Mouse (Mus musculus) heart, embryonic 15.5 days (tissue): ENCODE data around the gene Aplf. TPM values are rescaled to one million over a fixed set of nuclear protein-coding genes. Genes with fewer than 3 reads are reported as not detected.

Experiments used
- ATAC-seq: fragments of 200-750 bp; cut with Nextera tagmentation; replicated peaks from 2 replicates; pipeline ENCODE4 v1.8.0; 2017; ENCODE audit warnings: low read depth, moderate TSS enrichment; ENCODE audit not compliant: insufficient number of reproducible peaks, insufficient read depth, low FRiP score
- H3K27ac ChIP-seq: fragments of 300-500 bp; sonication (generic); 2 replicates; pipeline ENCODE4 v1.5.1; 2015; ENCODE audit warnings: mild to moderate bottlenecking, inconsistent platforms
- H3K27me3 ChIP-seq: fragments of 300-500 bp; sonication (generic); 2 replicates; pipeline ENCODE4 v1.6.1; 2015; ENCODE audit warnings: inconsistent platforms
- H3K36me3 ChIP-seq: fragments of 300-500 bp; sonication (generic); 2 replicates; pipeline ENCODE4 v1.6.1; 2015; ENCODE audit warnings: mild to moderate bottlenecking, inconsistent platforms
- H3K4me1 ChIP-seq: fragments of 300-500 bp; sonication (generic); replicated peaks from 2 replicates; pipeline ENCODE4 v1.6.1; 2015; ENCODE audit warnings: inconsistent platforms
- H3K4me2 ChIP-seq: fragments of 300-500 bp; sonication (generic); 2 replicates; pipeline ENCODE4 v1.6.1; 2015; ENCODE audit warnings: inconsistent platforms, mild to moderate bottlenecking, moderate library complexity
- H3K4me3 ChIP-seq: fragments of 300-500 bp; sonication (generic); 2 replicates; pipeline ENCODE4 v1.5.1; 2015; ENCODE audit warnings: mild to moderate bottlenecking, inconsistent platforms
- H3K9ac ChIP-seq: fragments of 300-500 bp; sonication (generic); 2 replicates; pipeline ENCODE4 v1.6.1; 2015; ENCODE audit warnings: mild to moderate bottlenecking, inconsistent platforms
- H3K9me3 ChIP-seq: fragments of 300-500 bp; sonication (generic); replicated peaks from 2 replicates; pipeline ENCODE4 v1.6.1; 2016; ENCODE audit warnings: inconsistent platforms
- WGBS: fragments of 180-500 bp; shearing (Covaris S2); methylation state at CpG from one replicate; pipeline ENCODE4 v1.1.7; 2015; ENCODE audit warnings: mixed read lengths; 5-methylcytosine and 5-hydroxymethylcytosine counted together
- polyA plus RNA-seq: library from polyadenylated mRNA; unstranded; fragments of >200 nt; fragmentation: Nextera tagmentation; extraction: Ambion mirVana; gene quantifications from 2 replicates; pipeline ENCODE4 v1.2.1, GENCODE M21; 2015

The Aplf gene
- polyA plus RNA-seq, 1 experiment from 2014 or later = 7.0 TPM

GRCm38 (mm10) chr6:87667804-87668203, 4.2 kb downstream of the Aplf start:
- Histone ChIP-seq H3K4me2 (no peak overlapping the region), H3K36me3 (no peaks in the 10 kb centered on the region), H3K4me3 (no peak overlapping the region), H3K27me3 (no peaks in the 10 kb centered on the region), H3K27ac (no peak overlapping the region), H3K9me3 (0 out of 2 replicates have a peak, but pooled peaks cover 2% of the 10 kb centered on the region), H3K4me1 (peaks cover 16% of the 10 kb centered on the region), H3K9ac (no peak overlapping the region)
- WGBS = 82% methylated on average over 8 of the region's 8 CpGs
- no peak for ATAC-seq

- Histone ChIP-seq H3K9me3 (0 out of 2 replicates have a peak, but pooled peaks cover 2% of the 10 kb centered on the region), H3K4me3 (no peak overlapping the region), H3K9ac (no peak overlapping the region), H3K27me3 (no peaks in the 10 kb centered on the region), H3K4me2 (no peak overlapping the region), H3K36me3 (no peaks in the 10 kb centered on the region), H3K4me1 (no peaks in the 10 kb centered on the region), H3K27ac (no peak overlapping the region)
- ATAC-seq = no peak
- 87% methylated on average over 9 of the region's 9 CpGs for WGBS
Observed at GRCm38 (mm10) chr6:87663445-87663844, 8.5 kb downstream of the Aplf start.

GRCm38 (mm10) chr6:87662197-87662596, 9.8 kb downstream of the Aplf start:
- H3K4me2 ChIP-seq = no peak overlapping the region
- H3K9ac ChIP-seq = no peak overlapping the region
- H3K4me1 ChIP-seq = no peaks in the 10 kb centered on the region
- no peak for ATAC-seq
- H3K9me3 ChIP-seq = 0 out of 2 replicates have a peak, but pooled peaks cover 2% of the 10 kb centered on the region
- H3K27me3 ChIP-seq = no peaks in the 10 kb centered on the region
- H3K4me3 ChIP-seq = no peak overlapping the region
- WGBS = 58% methylated on average over 6 of the region's 6 CpGs
- no peak overlapping the region for H3K27ac ChIP-seq
- no peaks in the 10 kb centered on the region for H3K36me3 ChIP-seq

GRCm38 (mm10) chr6:87661707-87662106, 10.3 kb downstream of the Aplf start:
- 0 out of 2 replicates have a peak, but pooled peaks cover 2% of the 10 kb centered on the region for H3K9me3 ChIP-seq
- H3K36me3 ChIP-seq = peaks cover under 1% of the 10 kb centered on the region; the same call in 1 of the 2 replicates
- no peaks in the 10 kb centered on the region for H3K4me1 ChIP-seq
- H3K9ac ChIP-seq = no peak overlapping the region
- no peak for ATAC-seq
- 75% methylated on average over 2 of the region's 2 CpGs for WGBS
- no peaks in the 10 kb centered on the region for H3K27me3 ChIP-seq
- H3K4me2 ChIP-seq = no peak overlapping the region
- no peak overlapping the region for H3K4me3 ChIP-seq
- no peak overlapping the region for H3K27ac ChIP-seq

GRCm38 (mm10) chr6:87658816-87659215, 13.2 kb downstream of the Aplf start:
- Histone ChIP-seq H3K9me3 (no peaks in the 10 kb centered on the region), H3K27me3 (no peaks in the 10 kb centered on the region), H3K36me3 (peaks cover 3% of the 10 kb centered on the region; the same call in 1 of the 2 replicates), H3K27ac (no peak overlapping the region), H3K9ac (no peak overlapping the region), H3K4me2 (no peak overlapping the region), H3K4me3 (no peak overlapping the region), H3K4me1 (no peaks in the 10 kb centered on the region)
- no peak for ATAC-seq
- 85% methylated on average over 4 of the region's 4 CpGs for WGBS

- 46% methylated on average over 8 of the region's 8 CpGs for WGBS
- H3K27ac ChIP-seq = peak overlapping the region; percentile 9; the same call in 1 of the 2 replicates
- no peaks in the 10 kb centered on the region for H3K4me1 ChIP-seq
- no peak overlapping the region for H3K4me3 ChIP-seq
- H3K9ac ChIP-seq = no peak overlapping the region
- no peak for ATAC-seq
- H3K27me3 ChIP-seq = no peaks in the 10 kb centered on the region
- peaks cover 3% of the 10 kb centered on the region; the same call in 1 of the 2 replicates for H3K36me3 ChIP-seq
- no peaks in the 10 kb centered on the region for H3K9me3 ChIP-seq
- no peak overlapping the region for H3K4me2 ChIP-seq
Observed at GRCm38 (mm10) chr6:87653904-87654638, 17.9 kb downstream of the Aplf start.

- 55% methylated on average over 3 of the region's 3 CpGs for WGBS
- H3K9me3 ChIP-seq = no peaks in the 10 kb centered on the region
- peak overlapping the region; percentile 9; the same call in 1 of the 2 replicates for H3K27ac ChIP-seq
- no peak overlapping the region for H3K4me3 ChIP-seq
- H3K4me1 ChIP-seq = no peaks in the 10 kb centered on the region
- H3K27me3 ChIP-seq = no peaks in the 10 kb centered on the region
- H3K9ac ChIP-seq = no peak overlapping the region
- H3K4me2 ChIP-seq = no peak overlapping the region
- H3K36me3 ChIP-seq = peaks cover 3% of the 10 kb centered on the region; the same call in 1 of the 2 replicates
- no peak for ATAC-seq
Observed at GRCm38 (mm10) chr6:87653478-87653877, 18.5 kb downstream of the Aplf start.

- WGBS = 91% methylated on average over 9 of the region's 9 CpGs
- Histone ChIP-seq H3K27ac (no peak overlapping the region), H3K9ac (no peak overlapping the region), H3K9me3 (no peaks in the 10 kb centered on the region), H3K4me1 (no peaks in the 10 kb centered on the region), H3K27me3 (no peaks in the 10 kb centered on the region), H3K36me3 (peaks cover 3% of the 10 kb centered on the region; the same call in 1 of the 2 replicates), H3K4me3 (no peak overlapping the region), H3K4me2 (no peak overlapping the region)
- ATAC-seq = no peak
Observed at GRCm38 (mm10) chr6:87652670-87653069, 19.3 kb downstream of the Aplf start.

GRCm38 (mm10) chr6:87651787-87652186, 20.2 kb downstream of the Aplf start:
- H3K27me3 ChIP-seq = no peaks in the 10 kb centered on the region
- no peak overlapping the region for H3K9ac ChIP-seq
- no peak overlapping the region for H3K4me2 ChIP-seq
- peaks cover 3% of the 10 kb centered on the region; the same call in 1 of the 2 replicates for H3K36me3 ChIP-seq
- WGBS = 80% methylated on average over 5 of the region's 5 CpGs
- no peak for ATAC-seq
- H3K4me3 ChIP-seq = no peak overlapping the region
- H3K9me3 ChIP-seq = no peaks in the 10 kb centered on the region
- no peak overlapping the region for H3K27ac ChIP-seq
- H3K4me1 ChIP-seq = no peaks in the 10 kb centered on the region

- whole genome bisulfite sequencing = 60% methylated on average over 11 of the region's 11 CpGs
- H3K27ac ChIP-seq = no peak overlapping the region
- no peak overlapping the region for H3K4me3 ChIP-seq
- no peak overlapping the region for H3K4me2 ChIP-seq
- H3K27me3 ChIP-seq = no peaks in the 10 kb centered on the region
- H3K4me1 ChIP-seq = no peaks in the 10 kb centered on the region
- H3K9ac ChIP-seq = no peak overlapping the region
- H3K9me3 ChIP-seq = no peaks in the 10 kb centered on the region
- no peak for ATAC-seq
- no peaks in the 10 kb centered on the region for H3K36me3 ChIP-seq
Observed at GRCm38 (mm10) chr6:87638134-87638660, 33.8 kb downstream of the Aplf start.

- Histone ChIP-seq H3K4me1 (no peaks in the 10 kb centered on the region), H3K4me3 (no peak overlapping the region), H3K27me3 (no peaks in the 10 kb centered on the region), H3K36me3 (peaks cover 4% of the 10 kb centered on the region; the same call in 1 of the 2 replicates), H3K27ac (no peak overlapping the region), H3K4me2 (no peak overlapping the region), H3K9ac (no peak overlapping the region), H3K9me3 (no peaks in the 10 kb centered on the region)
- ATAC-seq = no peak
- WGBS = 71% methylated on average over 4 of the region's 4 CpGs
Observed at GRCm38 (mm10) chr6:87632176-87632575, 39.8 kb downstream of the Aplf start.
